Mouse (Mus musculus) hindbrain, postnatal 0 days (tissue): ENCODE results near the gene Igf1r. TPM values are rescaled to one million over a fixed set of nuclear protein-coding genes. Genes with fewer than 3 reads are reported as not detected.
A peak's percentile ranks its signal among the peaks of the same experiment; 100 is the strongest.

Source experiments
- ATAC-seq: fragments of 200-750 bp; cut with Nextera tagmentation; 2 replicates; pipeline ENCODE4 v1.8.0; 2017; ENCODE audit warnings: mild to moderate bottlenecking, moderate TSS enrichment, moderate library complexity
- DNase-seq: peaks from one replicate; pipeline ENCODE4 v3.0.0-alpha.2; 2015; ENCODE audit warnings: low spot score
- H3K27ac ChIP-seq: fragments of 300-500 bp; sonication (generic); 2 replicates; pipeline ENCODE4 v1.5.1; 2014; ENCODE audit warnings: mild to moderate bottlenecking
- H3K27me3 ChIP-seq: fragments of 300-500 bp; sonication (generic); 2 replicates; pipeline ENCODE4 v1.6.1; 2014; ENCODE audit warnings: low read length, mixed read lengths; ENCODE audit not compliant: insufficient read depth
- H3K36me3 ChIP-seq: fragments of 300-500 bp; sonication (generic); 2 replicates; pipeline ENCODE4 v1.6.1; 2014; ENCODE audit warnings: low read length, mixed read lengths; ENCODE audit not compliant: insufficient read depth
- H3K4me1 ChIP-seq: fragments of 300-500 bp; sonication (generic); 2 replicates; pipeline ENCODE4 v1.6.1; 2014; ENCODE audit warnings: antibody characterized with exemption, low read length, mixed read lengths; ENCODE audit not compliant: insufficient read depth
- H3K4me2 ChIP-seq: fragments of 300-500 bp; sonication (generic); 2 replicates; pipeline ENCODE4 v1.6.1; 2014; ENCODE audit warnings: low read depth, mild to moderate bottlenecking, low read length, moderate library complexity, mixed read lengths
- H3K4me3 ChIP-seq: fragments of 300-500 bp; sonication (generic); 2 replicates; pipeline ENCODE4 v1.5.1; 2014; ENCODE audit warnings: low read length
- H3K9ac ChIP-seq: fragments of 300-500 bp; sonication (generic); replicated peaks from 2 replicates; pipeline ENCODE4 v1.6.1; 2014; ENCODE audit warnings: mild to moderate bottlenecking, low read length, moderate library complexity, mixed read lengths
- H3K9me3 ChIP-seq: fragments of 300-500 bp; sonication (generic); 2 replicates; pipeline ENCODE4 v1.6.1; 2016; ENCODE audit warnings: low read length, mixed read lengths
- CTCF ChIP-seq: IDR thresholded peaks from 2 replicates; pipeline ENCODE4 v1.5.1; 2016; ENCODE audit warnings: antibody characterized with exemption, control low read depth, low read depth
- WGBS: fragments of 180-500 bp; shearing (Covaris S2); extraction: QIAGEN DNeasy Blood & Tissue Kit; methylation state at CpG from one replicate; pipeline ENCODE4 v1.1.7; 2014; 5-methylcytosine and 5-hydroxymethylcytosine counted together
- polyA plus RNA-seq: library from polyadenylated mRNA; unstranded; fragments of >200 nt; fragmentation: Nextera tagmentation; extraction: Ambion mirVana; gene quantifications from 2 replicates; pipeline ENCODE4 v1.2.1, GENCODE M21; 2015
- total RNA-seq: library from RNA; depleted of rRNA; stranded (reverse); fragments of >200 nt; gene quantifications from 2 replicates; pipeline ENCODE4 v1.2.3, GENCODE M21; 2014

Igf1r gene
- total and polyA plus RNA-seq, 2 experiments from 2014 or later, result 12.1 to 36.2 TPM

GRCm38 (mm10) chr7:68154588-68154987 is 202.0 kb downstream of the Igf1r start:
- TF ChIP-seq CTCF, result no peak

GRCm38 (mm10) chr7:68160094-68160791 is 207.6 kb downstream of the Igf1r start:
- no peaks in the 10 kb centered on the region for H3K27me3 ChIP-seq
- no peak overlapping the region for H3K4me2 ChIP-seq
- no peak for TF ChIP-seq CTCF
- H3K9me3 ChIP-seq, result no peaks in the 10 kb centered on the region
- no peaks in the 10 kb centered on the region for H3K36me3 ChIP-seq
- no peak for ATAC-seq
- no peak overlapping the region for H3K4me3 ChIP-seq
- 35% methylated on average over 13 of the region's 13 CpGs for WGBS
- peaks cover 8% of the 10 kb centered on the region; the same call in 1 of the 2 replicates for H3K4me1 ChIP-seq
- 0 out of 2 replicates have a peak overlapping the region, but pooled peaks have one; percentile 11 for H3K27ac ChIP-seq
- no peak for DNase-seq
- no peak overlapping the region for H3K9ac ChIP-seq

More at GRCm38 (mm10) chr7:68154588-68154987, 202.0 kb downstream of the Igf1r start:
- no peak overlapping the region for H3K4me3 ChIP-seq
- DNase-seq (no peak), ATAC-seq (no peak)
- no peak overlapping the region for H3K27ac ChIP-seq
- H3K9me3 ChIP-seq, result no peaks in the 10 kb centered on the region
- no peak overlapping the region for H3K9ac ChIP-seq
- no peaks in the 10 kb centered on the region for H3K27me3 ChIP-seq
- no peaks in the 10 kb centered on the region for H3K36me3 ChIP-seq
- 41% methylated on average over 7 of the region's 7 CpGs for WGBS
- H3K4me1 ChIP-seq, result peaks cover 8% of the 10 kb centered on the region; the same call in 1 of the 2 replicates
- H3K4me2 ChIP-seq, result 0 out of 2 replicates have a peak overlapping the region, but pooled peaks have one; percentile 21

GRCm38 (mm10) chr7:68164074-68164473 is 211.4 kb downstream of the Igf1r start:
- no peak overlapping the region for H3K4me3 ChIP-seq
- TF ChIP-seq CTCF, result no peak

GRCm38 (mm10) chr7:68172776-68173175 is 220.1 kb downstream of the Igf1r start:
- peak; percentile 65 for DNase-seq
- Histone ChIP-seq H3K36me3 (no peaks in the 10 kb centered on the region; the same call in 1 of the 2 replicates), H3K9ac (no peak overlapping the region), H3K9me3 (no peaks in the 10 kb centered on the region), H3K4me1 (0 out of 2 replicates have a peak, but pooled peaks cover 4% of the 10 kb centered on the region), H3K27me3 (no peaks in the 10 kb centered on the region), H3K4me3 (no peak overlapping the region), H3K27ac (no peak overlapping the region), H3K4me2 (no peak overlapping the region)
- ATAC-seq, result peak; percentile 32; the same call in 1 of the 2 replicates
- 53% methylated on average over 7 of the region's 7 CpGs for WGBS
- no peak for TF ChIP-seq CTCF

More at GRCm38 (mm10) chr7:68164074-68164473, 211.4 kb downstream of the Igf1r start:
- no peak overlapping the region for H3K27ac ChIP-seq
- no peaks in the 10 kb centered on the region for H3K36me3 ChIP-seq
- no peak overlapping the region for H3K9ac ChIP-seq
- ATAC-seq (no peak), DNase-seq (no peak)
- WGBS, result 87% methylated on average over 3 of the region's 3 CpGs
- H3K4me1 ChIP-seq, result peaks cover 8% of the 10 kb centered on the region; the same call in 1 of the 2 replicates
- H3K27me3 ChIP-seq, result no peaks in the 10 kb centered on the region
- no peaks in the 10 kb centered on the region for H3K9me3 ChIP-seq
- H3K4me2 ChIP-seq, result no peak overlapping the region

GRCm38 (mm10) chr7:68179672-68180071 is 227.0 kb downstream of the Igf1r start:
- H3K27ac ChIP-seq, result no peak overlapping the region
- DNase-seq, result no peak
- 0 out of 2 replicates have a peak, but pooled peaks cover 4% of the 10 kb centered on the region for H3K4me1 ChIP-seq
- no peaks in the 10 kb centered on the region for H3K27me3 ChIP-seq
- ATAC-seq, result no peak
- H3K9me3 ChIP-seq, result no peaks in the 10 kb centered on the region
- no peak overlapping the region for H3K9ac ChIP-seq
- no peak overlapping the region for H3K4me2 ChIP-seq
- peaks cover 13% of the 10 kb centered on the region for H3K36me3 ChIP-seq
- TF ChIP-seq CTCF, result peak; percentile 28
- H3K4me3 ChIP-seq, result no peak overlapping the region
- WGBS, result 98% methylated on average over 1 of the region's 1 CpGs

GRCm38 (mm10) chr7:68181104-68181503 is 228.5 kb downstream of the Igf1r start:
- WGBS, result 62% methylated on average over 1 of the region's 1 CpGs
- no peak for ATAC-seq
- Histone ChIP-seq H3K36me3 (peaks cover 22% of the 10 kb centered on the region), H3K4me1 (0 out of 2 replicates have a peak, but pooled peaks cover 4% of the 10 kb centered on the region), H3K27ac (no peak overlapping the region), H3K9me3 (no peaks in the 10 kb centered on the region), H3K4me2 (no peak overlapping the region), H3K9ac (no peak overlapping the region), H3K4me3 (no peak overlapping the region), H3K27me3 (no peaks in the 10 kb centered on the region)
- no peak for TF ChIP-seq CTCF
- no peak for DNase-seq

GRCm38 (mm10) chr7:68182025-68182424 is 229.4 kb downstream of the Igf1r start:
- no peak overlapping the region for H3K4me2 ChIP-seq
- no peak for TF ChIP-seq CTCF

More at GRCm38 (mm10) chr7:68182025-68182424, 229.4 kb downstream of the Igf1r start:
- no peak overlapping the region for H3K4me3 ChIP-seq
- DNase-seq, result no peak
- H3K27me3 ChIP-seq, result no peaks in the 10 kb centered on the region
- no peak for ATAC-seq
- no peak overlapping the region for H3K27ac ChIP-seq
- H3K36me3 ChIP-seq, result peaks cover 22% of the 10 kb centered on the region
- 0 out of 2 replicates have a peak, but pooled peaks cover 4% of the 10 kb centered on the region for H3K4me1 ChIP-seq
- WGBS, result 81% methylated on average over 7 of the region's 7 CpGs
- H3K9ac ChIP-seq, result no peak overlapping the region
- H3K9me3 ChIP-seq, result no peaks in the 10 kb centered on the region
